Mouse (Mus musculus) spleen, adult 2 months (tissue): ENCODE data around the gene Zfp974.
"Not testable (repeated sequence)": the region's sequence is repeated elsewhere in the genome, so short reads cannot be mapped to it uniquely, and the experiment has no call there.

Experiments
- CTCF ChIP-seq: fragments of 200-500 bp; IDR thresholded peaks from 2 replicates; pipeline ENCODE4 v1.5.1; 2011; ENCODE audit warnings: mild to moderate bottlenecking, inconsistent platforms; ENCODE audit not compliant: insufficient read depth, insufficient read length, insufficient replicate concordance; ENCODE audit errors: extremely low read depth
- POLR2A ChIP-seq: fragments of 200-500 bp; IDR thresholded peaks from 2 replicates; pipeline ENCODE4 v1.6.1; 2011; ENCODE audit warnings: low read depth, low read length, inconsistent platforms

- TF ChIP-seq CTCF, POLR2A: not testable (repeated sequence)
Measured at GRCm38 (mm10) chr7:27933800-27934158, 4.5 kb upstream of the Zfp974 start.
